Mouse (Mus musculus): Measurements from ENCODE around the gene Ephx1. TPM values are rescaled to one million over a fixed set of nuclear protein-coding genes. Genes with fewer than 3 reads are reported as not detected.
A peak's percentile ranks its signal among the peaks of the same experiment; 100 is the strongest.

Ephx1 gene
- total and polyA plus RNA-seq, 2 experiments from 2014 or later, result 6.9 to 10.2 TPM

GRCm38 (mm10) chr1:181061784-181062485 is 41.2 kb upstream of the Ephx1 start:
- no peaks in the 10 kb centered on the region for H3K9me3 ChIP-seq (replicated peaks; ENCODE audit: control insufficient read depth, low read length)
- ATAC-seq (ENCODE audit: insufficient read depth, low read depth) (no peak), DNase-seq (ENCODE audit: low spot score) (no peak)
- 45% methylated on average over 3 of the region's 3 CpGs for WGBS
- no peaks in the 10 kb centered on the region for H3K27me3 ChIP-seq (ENCODE audit: control insufficient read depth, insufficient read depth, low read length)
- no peak overlapping the region for H3K27ac ChIP-seq (ENCODE audit: low read depth)
- no peaks in the 10 kb centered on the region for H3K36me3 ChIP-seq (replicated peaks; ENCODE audit: control insufficient read depth, insufficient read depth, low read length)
- no peak for TF ChIP-seq EP300 (IDR thresholded peaks at IDR 0.05; ENCODE audit: low read depth)
- TF ChIP-seq CTCF (IDR thresholded peaks at IDR 0.05; ENCODE audit: low read depth), result no peak
- no peaks in the 10 kb centered on the region for H3K4me1 ChIP-seq (ENCODE audit: control insufficient read depth, insufficient read depth)
- no peak overlapping the region for H3K4me2 ChIP-seq (ENCODE audit: low read depth, low read length)
- no peak overlapping the region for H3K9ac ChIP-seq (replicated peaks; ENCODE audit: low read depth, low read length)
- H3K4me3 ChIP-seq (ENCODE audit: low read depth, low read length), result no peak overlapping the region

- Histone ChIP-seq H3K36me3 (replicated peaks; ENCODE audit: control insufficient read depth, insufficient read depth, low read length) (no peaks in the 10 kb centered on the region), H3K4me2 (ENCODE audit: low read depth, low read length) (no peak overlapping the region), H3K9me3 (replicated peaks; ENCODE audit: control insufficient read depth, low read length) (no peaks in the 10 kb centered on the region), H3K27ac (ENCODE audit: low read depth) (no peak overlapping the region), H3K4me3 (ENCODE audit: low read depth, low read length) (no peak overlapping the region), H3K9ac (replicated peaks; ENCODE audit: low read depth, low read length) (no peak overlapping the region), H3K4me1 (ENCODE audit: control insufficient read depth, insufficient read depth) (no peaks in the 10 kb centered on the region), H3K27me3 (ENCODE audit: control insufficient read depth, insufficient read depth, low read length) (no peaks in the 10 kb centered on the region)
- TF ChIP-seq CTCF (IDR thresholded peaks at IDR 0.05; ENCODE audit: low read depth) (no peak), EP300 (IDR thresholded peaks at IDR 0.05; ENCODE audit: low read depth) (no peak)
- DNase-seq (ENCODE audit: low spot score), result no peak
- no peak for ATAC-seq (ENCODE audit: insufficient read depth, low read depth)
- 58% methylated on average over 4 of the region's 4 CpGs for WGBS
Observed at GRCm38 (mm10) chr1:181052898-181053297, 32.2 kb upstream of the Ephx1 start.

- no peak within 1 kb of the TSS for H3K4me2 ChIP-seq (ENCODE audit: low read depth, low read length)
- 63% methylated on average over 6 of the region's 6 CpGs for WGBS
- no peak for DNase-seq (ENCODE audit: low spot score)
- no peaks in the 10 kb centered on the region for H3K27me3 ChIP-seq (ENCODE audit: control insufficient read depth, insufficient read depth, low read length)
- H3K4me3 ChIP-seq (ENCODE audit: low read depth, low read length), result no peak within 1 kb of the TSS
- H3K9me3 ChIP-seq (replicated peaks; ENCODE audit: control insufficient read depth, low read length), result no peaks in the 10 kb centered on the region
- H3K27ac ChIP-seq (ENCODE audit: low read depth), result no peak within 1 kb of the TSS
- no peaks in the 10 kb centered on the region for H3K4me1 ChIP-seq (ENCODE audit: control insufficient read depth, insufficient read depth)
- no peaks in the 10 kb centered on the region for H3K36me3 ChIP-seq (replicated peaks; ENCODE audit: control insufficient read depth, insufficient read depth, low read length)
- no peak for ATAC-seq (ENCODE audit: insufficient read depth, low read depth)
- no peak within 1 kb of the TSS for H3K9ac ChIP-seq (replicated peaks; ENCODE audit: low read depth, low read length)
- TF ChIP-seq CTCF (IDR thresholded peaks at IDR 0.05; ENCODE audit: low read depth), result no peak
- no peak for TF ChIP-seq EP300 (IDR thresholded peaks at IDR 0.05; ENCODE audit: low read depth)
Observed at GRCm38 (mm10) chr1:181050937-181051336, 30.2 kb upstream of the Ephx1 start, which contains the start of gene 9130409I23Rik. Gene 9130409I23Rik, plus strand, starts transcription at chr1:181051237.

GRCm38 (mm10) chr1:181049328-181049842 is 28.7 kb upstream of the Ephx1 start:
- Histone ChIP-seq H3K36me3 (replicated peaks; ENCODE audit: control insufficient read depth, insufficient read depth, low read length) (no peaks in the 10 kb centered on the region), H3K4me2 (ENCODE audit: low read depth, low read length) (no peak overlapping the region), H3K9me3 (replicated peaks; ENCODE audit: control insufficient read depth, low read length) (no peaks in the 10 kb centered on the region), H3K27ac (ENCODE audit: low read depth) (no peak overlapping the region), H3K9ac (replicated peaks; ENCODE audit: low read depth, low read length) (no peak overlapping the region), H3K4me3 (ENCODE audit: low read depth, low read length) (no peak overlapping the region), H3K4me1 (ENCODE audit: control insufficient read depth, insufficient read depth) (no peaks in the 10 kb centered on the region), H3K27me3 (ENCODE audit: control insufficient read depth, insufficient read depth, low read length) (no peaks in the 10 kb centered on the region)
- DNase-seq (ENCODE audit: low spot score) (no peak), ATAC-seq (ENCODE audit: insufficient read depth, low read depth) (no peak)
- TF ChIP-seq EP300 (IDR thresholded peaks at IDR 0.05; ENCODE audit: low read depth) (no peak), CTCF (IDR thresholded peaks at IDR 0.05; ENCODE audit: low read depth) (no peak)

- Histone ChIP-seq H3K4me3 (ENCODE audit: low read depth, low read length) (no peak overlapping the region), H3K9me3 (replicated peaks; ENCODE audit: control insufficient read depth, low read length) (no peaks in the 10 kb centered on the region), H3K36me3 (replicated peaks; ENCODE audit: control insufficient read depth, insufficient read depth, low read length) (no peaks in the 10 kb centered on the region), H3K9ac (replicated peaks; ENCODE audit: low read depth, low read length) (no peak overlapping the region), H3K27me3 (ENCODE audit: control insufficient read depth, insufficient read depth, low read length) (no peaks in the 10 kb centered on the region), H3K4me1 (ENCODE audit: control insufficient read depth, insufficient read depth) (no peaks in the 10 kb centered on the region), H3K27ac (ENCODE audit: low read depth) (no peak overlapping the region), H3K4me2 (ENCODE audit: low read depth, low read length) (no peak overlapping the region)
- DNase-seq (ENCODE audit: low spot score), result no peak
- TF ChIP-seq EP300 (IDR thresholded peaks at IDR 0.05; ENCODE audit: low read depth) (no peak), CTCF (IDR thresholded peaks at IDR 0.05; ENCODE audit: low read depth) (no peak)
- ATAC-seq (ENCODE audit: insufficient read depth, low read depth), result no peak
- WGBS, result 40% methylated on average over 1 of the region's 1 CpGs
Observed at GRCm38 (mm10) chr1:181047520-181047919, 26.8 kb upstream of the Ephx1 start.

- TF ChIP-seq EP300 (IDR thresholded peaks at IDR 0.05; ENCODE audit: low read depth) (no peak), CTCF (IDR thresholded peaks at IDR 0.05; ENCODE audit: low read depth) (peak; percentile 79)
- H3K9me3 ChIP-seq (replicated peaks; ENCODE audit: control insufficient read depth, low read length), result no peaks in the 10 kb centered on the region
- no peaks in the 10 kb centered on the region for H3K4me1 ChIP-seq (ENCODE audit: control insufficient read depth, insufficient read depth)
- no peak for ATAC-seq (ENCODE audit: insufficient read depth, low read depth)
- H3K4me2 ChIP-seq (ENCODE audit: low read depth, low read length), result no peak overlapping the region
- 6% methylated on average over 4 of the region's 4 CpGs for WGBS
- no peak for DNase-seq (ENCODE audit: low spot score)
- no peak overlapping the region for H3K27ac ChIP-seq (ENCODE audit: low read depth)
- no peak overlapping the region for H3K4me3 ChIP-seq (ENCODE audit: low read depth, low read length)
- H3K27me3 ChIP-seq (ENCODE audit: control insufficient read depth, insufficient read depth, low read length), result no peaks in the 10 kb centered on the region
- no peak overlapping the region for H3K9ac ChIP-seq (replicated peaks; ENCODE audit: low read depth, low read length)
- H3K36me3 ChIP-seq (replicated peaks; ENCODE audit: control insufficient read depth, insufficient read depth, low read length), result no peaks in the 10 kb centered on the region
Observed at GRCm38 (mm10) chr1:181039652-181040051, 18.9 kb upstream of the Ephx1 start.
